Mouse (Mus musculus) splenic B cell, adult 2 months (primary cell): Measurements from ENCODE around the gene Ube4a.
A peak's percentile ranks its signal among the peaks of the same experiment; 100 is the strongest.

Source experiments
- DNase-seq: peaks from one replicate; pipeline ENCODE4 v3.0.0-alpha.2; 2011; ENCODE audit warnings: low read depth, low spot score
- H3K27me3 ChIP-seq: 2 replicates; pipeline ENCODE4 v1.6.1; 2012; ENCODE audit warnings: mild to moderate bottlenecking, low read length, moderate library complexity, mixed read lengths; ENCODE audit not compliant: control insufficient read depth, poor library complexity, insufficient read depth, severe bottlenecking
- H3K36me3 ChIP-seq: 2 replicates; pipeline ENCODE4 v1.6.1; 2012; ENCODE audit warnings: mild to moderate bottlenecking, low read length, moderate library complexity, mixed read lengths; ENCODE audit not compliant: control insufficient read depth, poor library complexity, insufficient read depth, severe bottlenecking

Ube4a gene

GRCm38 (mm10) chr9:44965833-44966466, 550 bp upstream of the Ube4a start:
- H3K36me3 ChIP-seq, result no peaks in the 10 kb centered on the region
- DNase-seq, result no peak
- H3K27me3 ChIP-seq, result no peaks in the 10 kb centered on the region

GRCm38 (mm10) chr9:44954432-44954831, 11.0 kb downstream of the Ube4a start:
- no peak for DNase-seq
- Histone ChIP-seq H3K36me3 (peaks cover 23% of the 10 kb centered on the region), H3K27me3 (no peaks in the 10 kb centered on the region)

- Histone ChIP-seq H3K27me3 (no peaks in the 10 kb centered on the region), H3K36me3 (peaks cover 29% of the 10 kb centered on the region)
- no peak for DNase-seq
Observed at GRCm38 (mm10) chr9:44947836-44948235, 17.6 kb downstream of the Ube4a start.

- Histone ChIP-seq H3K27me3 (no peaks in the 10 kb centered on the region), H3K36me3 (peaks cover 31% of the 10 kb centered on the region)
- no peak for DNase-seq
Observed at GRCm38 (mm10) chr9:44946185-44946695, 19.2 kb downstream of the Ube4a start.

- Histone ChIP-seq H3K27me3 (no peaks in the 10 kb centered on the region), H3K36me3 (peaks cover 22% of the 10 kb centered on the region)
- no peak for DNase-seq
Observed at GRCm38 (mm10) chr9:44942421-44942820, 23.0 kb downstream of the Ube4a start.

- Histone ChIP-seq H3K36me3 (peaks cover 21% of the 10 kb centered on the region), H3K27me3 (no peaks in the 10 kb centered on the region)
- no peak for DNase-seq
Observed at GRCm38 (mm10) chr9:44941756-44942155, 23.6 kb downstream of the Ube4a start.

- 0 out of 2 replicates have a peak, but pooled peaks cover 2% of the 10 kb centered on the region for H3K36me3 ChIP-seq
- DNase-seq, result peak; percentile 5
- no peaks in the 10 kb centered on the region for H3K27me3 ChIP-seq
Observed at GRCm38 (mm10) chr9:44921543-44921942, 43.9 kb downstream of the Ube4a start.

- Histone ChIP-seq H3K27me3 (no peaks in the 10 kb centered on the region), H3K36me3 (no peaks in the 10 kb centered on the region)
- DNase-seq, result no peak
Observed at GRCm38 (mm10) chr9:44921123-44921468, 44.3 kb downstream of the Ube4a start.

- DNase-seq, result peak; percentile 94
- Histone ChIP-seq H3K36me3 (no peaks in the 10 kb centered on the region), H3K27me3 (no peaks in the 10 kb centered on the region)
Observed at GRCm38 (mm10) chr9:44920374-44921122, 44.9 kb downstream of the Ube4a start, which contains the start of gene Atp5l. TSS of gene Atp5l (minus strand) at chr9:44920742.

- DNase-seq, result no peak
- no peaks in the 10 kb centered on the region for H3K27me3 ChIP-seq
- H3K36me3 ChIP-seq, result no peaks in the 10 kb centered on the region
Observed at GRCm38 (mm10) chr9:44919606-44920005, 45.8 kb downstream of the Ube4a start.

GRCm38 (mm10) chr9:44916196-44916595, 49.2 kb downstream of the Ube4a start:
- peak; percentile 76 for DNase-seq
- Histone ChIP-seq H3K27me3 (no peaks in the 10 kb centered on the region), H3K36me3 (no peaks in the 10 kb centered on the region)

- Histone ChIP-seq H3K27me3 (no peaks in the 10 kb centered on the region), H3K36me3 (0 out of 2 replicates have a peak, but pooled peaks cover 2% of the 10 kb centered on the region)
- DNase-seq, result no peak
Observed at GRCm38 (mm10) chr9:44914706-44915105, 50.7 kb downstream of the Ube4a start.

GRCm38 (mm10) chr9:44911365-44911764, 54.0 kb downstream of the Ube4a start:
- Histone ChIP-seq H3K27me3 (no peaks in the 10 kb centered on the region), H3K36me3 (0 out of 2 replicates have a peak, but pooled peaks cover 2% of the 10 kb centered on the region)
- DNase-seq, result no peak

- DNase-seq, result no peak
- H3K36me3 ChIP-seq, result 0 out of 2 replicates have a peak, but pooled peaks cover 2% of the 10 kb centered on the region
- H3K27me3 ChIP-seq, result no peaks in the 10 kb centered on the region
Observed at GRCm38 (mm10) chr9:44905620-44906019, 59.8 kb downstream of the Ube4a start.

GRCm38 (mm10) chr9:44904964-44905363, 60.4 kb downstream of the Ube4a start:
- Histone ChIP-seq H3K27me3 (no peaks in the 10 kb centered on the region), H3K36me3 (no peaks in the 10 kb centered on the region)
- no peak for DNase-seq
